ENCODE assay signal across 27 mouse cellular contexts in the genomic region with DNA sequence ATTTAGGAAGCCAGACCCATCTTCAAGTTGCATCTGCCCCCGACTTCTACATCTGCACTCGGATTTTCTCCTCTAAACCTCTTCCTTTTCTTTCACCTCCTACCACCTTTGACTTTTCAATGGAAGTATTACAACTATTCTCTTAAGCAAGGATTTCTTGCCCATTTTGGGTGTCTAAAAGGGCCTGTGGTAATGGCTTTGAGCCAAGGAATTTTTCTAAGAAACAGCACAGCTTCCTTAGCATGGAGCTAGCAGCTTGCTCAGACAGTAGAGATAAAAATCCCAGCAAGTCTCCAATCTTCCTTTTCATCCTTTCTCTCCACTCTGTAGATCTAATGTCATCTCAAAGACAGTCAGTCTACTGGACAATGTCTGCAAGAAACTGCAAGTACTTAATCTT.
"Had no signal": no experiment of that assay in that cellular context is flagged by ENCODE, and none has a peak within 500 bp of the region (broad histone marks: within the 10 kb centered on the region; RNA-seq: fewer than 3 reads in every experiment).

No protein-coding gene starts in this region.

- H3K9me3 ChIP-seq: heart, embryonic 13.5 days; heart, embryonic 15.5 days; hindbrain, embryonic 10.5 days; hindbrain, embryonic 12.5 days; intestine, embryonic 15.5 days; limb, embryonic 10.5 days; limb, embryonic 12.5 days; liver, embryonic 13.5 days had no signal

- ATAC-seq: hindbrain, embryonic 16.5 days; inflammation-experienced regulatory T-cells, adult 6 months; intestine, embryonic 15.5 days; intestine, postnatal 0 days had no signal

- H3K27me3 ChIP-seq: heart, embryonic 13.5 days; heart, embryonic 15.5 days; hindbrain, embryonic 12.5 days; intestine, embryonic 15.5 days; limb, embryonic 12.5 days; liver, embryonic 13.5 days had no signal

- H3K4me3 ChIP-seq: heart, adult 2 months; heart, embryonic 13.5 days; heart, embryonic 15.5 days; hindbrain, embryonic 10.5 days; hindbrain, embryonic 12.5 days; intestine, embryonic 15.5 days; layer of hippocampus, adult 2 months; left cerebral cortex, adult 2 months; limb, embryonic 10.5 days; limb, embryonic 12.5 days; liver, embryonic 13.5 days had no signal

- H3K4me2 ChIP-seq: heart, embryonic 11.5 days; heart, embryonic 13.5 days; heart, embryonic 15.5 days; hindbrain, embryonic 12.5 days; hindbrain, embryonic 14.5 days; intestine, embryonic 15.5 days; limb, embryonic 12.5 days; liver, embryonic 11.5 days; liver, embryonic 13.5 days had no signal

- H3K9ac ChIP-seq: heart, embryonic 13.5 days; heart, embryonic 15.5 days; hindbrain, embryonic 12.5 days; hindbrain, embryonic 14.5 days; intestine, embryonic 15.5 days; limb, embryonic 12.5 days; liver, embryonic 13.5 days had no signal

- H3K36me3 ChIP-seq: heart, embryonic 13.5 days; heart, embryonic 15.5 days; hindbrain, embryonic 10.5 days; hindbrain, embryonic 12.5 days; intestine, embryonic 15.5 days; limb, embryonic 10.5 days; limb, embryonic 12.5 days; liver, embryonic 13.5 days had no signal

- DNase-seq: gastrocnemius, postnatal 14 days; gastrocnemius, postnatal 36 days; heart, adult 11 months; heart, adult 2 months; heart, postnatal 4 days; kidney, adult 18-20 months; kidney, adult 8-10 months; kidney, postnatal 10 days; kidney, postnatal 25 days; kidney, postnatal 4 days; liver; liver, embryonic 13.5 days had no signal

- H3K27ac ChIP-seq: heart, adult 2 months; heart, embryonic 13.5 days; heart, embryonic 15.5 days; hindbrain, embryonic 10.5 days; hindbrain, embryonic 12.5 days; hindbrain, embryonic 14.5 days; intestine, embryonic 15.5 days; layer of hippocampus, adult 2 months; left cerebral cortex, adult 2 months; limb, embryonic 10.5 days; limb, embryonic 12.5 days; liver, embryonic 13.5 days had no signal

- H3K4me1 ChIP-seq: heart, embryonic 13.5 days; heart, embryonic 15.5 days; hindbrain, embryonic 12.5 days; intestine, embryonic 15.5 days; limb, embryonic 10.5 days; limb, embryonic 12.5 days; liver, embryonic 13.5 days had no signal
